Mouse (Mus musculus) C2C12 (cell line): ENCODE data around the gene Cacybp.

Experiments
- CEBPB ChIP-seq: IDR thresholded peaks from one replicate; pipeline ENCODE4 v1.6.1; 2011; ENCODE audit warnings: low read depth, mild to moderate bottlenecking, control low read depth, moderate library complexity
- CTCF ChIP-seq: IDR thresholded peaks from one replicate; pipeline ENCODE4 v1.5.1; 2011; ENCODE audit not compliant: control insufficient read depth, insufficient read depth, insufficient read length
- MYOD1 ChIP-seq: IDR thresholded peaks from one replicate; pipeline ENCODE4 v1.6.1; 2011; ENCODE audit warnings: low read depth; ENCODE audit not compliant: control insufficient read depth, insufficient read length
- MYOG ChIP-seq: IDR thresholded peaks from one replicate; pipeline ENCODE4 v1.6.1; 2011; ENCODE audit not compliant: control insufficient read depth, insufficient read length; ENCODE audit errors: extremely low read depth
- USF1 ChIP-seq: IDR thresholded peaks from one replicate; pipeline ENCODE4 v1.6.1; 2011; ENCODE audit warnings: low read depth, mild to moderate bottlenecking, control low read depth, moderate library complexity

DNA sequence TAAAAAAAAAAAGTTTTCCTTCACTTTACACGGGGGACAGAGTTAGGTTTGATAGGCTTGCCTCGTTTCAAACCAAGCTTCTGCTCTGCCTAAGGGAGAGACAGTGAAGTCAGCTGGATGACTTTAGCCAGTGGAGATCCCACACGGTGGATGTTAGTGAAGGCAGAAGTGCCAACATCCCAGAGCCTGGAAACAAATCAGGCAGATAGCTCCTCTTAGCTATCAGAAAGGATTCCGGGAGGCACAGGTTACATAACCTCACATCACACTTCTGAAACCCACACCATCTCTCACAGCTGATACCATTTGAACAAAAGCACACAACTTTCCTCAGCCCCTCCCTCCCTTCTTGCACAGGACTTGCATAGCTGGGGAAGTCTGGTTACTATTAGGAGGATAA, 38.1 kb upstream of the Cacybp start:
- TF ChIP-seq CTCF: no peak
- no peak for TF ChIP-seq CEBPB
- no peak for TF ChIP-seq MYOD1
- no peak for TF ChIP-seq USF1
- no peak for TF ChIP-seq MYOG
